In genomic region chr5:134273761-134274160, GRCm38 (mm10) we compare ENCODE assay signal across 24 mouse cellular contexts. TPM values are rescaled to one million over a fixed set of nuclear protein-coding genes. Genes with fewer than 3 reads are reported as not detected.
DNase-seq lines count a peak whose midpoint lies in the region; ATAC-seq and TF ChIP-seq lines count a peak whose summit lies in the region.
"Had no signal": no experiment of that assay in that cellular context is flagged by ENCODE, and none has a peak within 500 bp of the region (broad histone marks: within the 10 kb centered on the region; RNA-seq: fewer than 3 reads in every experiment).

No protein-coding gene starts in this region.

- no peak overlapping the region for H3K9ac ChIP-seq in intestine, postnatal 0 days (ENCODE audit: low read depth, low read length)
- H3K9ac ChIP-seq in intestine, embryonic 15.5 days, result no peak overlapping the region
- no peak overlapping the region for H3K9ac ChIP-seq in kidney, embryonic 14.5 days (ENCODE audit: low read depth, low read length)
- H3K9ac ChIP-seq: forebrain, embryonic 13.5 days; forebrain, postnatal 0 days; heart, embryonic 15.5 days; hindbrain, embryonic 13.5 days had no signal

- TF ChIP-seq POLR2A in thymus, adult 2 months (IDR thresholded peaks at IDR 0.05; ENCODE audit: control insufficient read depth, extremely low read depth, insufficient read depth, low read length, poor library complexity), result no peak

- no peaks in the 10 kb centered on the region for H3K27me3 ChIP-seq in intestine, postnatal 0 days (replicated peaks; ENCODE audit: control insufficient read depth, insufficient read depth, low read length)
- H3K27me3 ChIP-seq in intestine, embryonic 15.5 days (replicated peaks), result no peaks in the 10 kb centered on the region
- H3K27me3 ChIP-seq in kidney, embryonic 14.5 days (ENCODE audit: control insufficient read depth, insufficient read depth, low read length), result no peaks in the 10 kb centered on the region
- H3K27me3 ChIP-seq in thymus, adult 2 months (ENCODE audit: control insufficient read depth, insufficient read depth, low read length), result no peaks in the 10 kb centered on the region
- H3K27me3 ChIP-seq: CH12.LX; forebrain, embryonic 13.5 days; heart, embryonic 15.5 days; hindbrain, embryonic 13.5 days; Patski had no signal

- H3K4me3 ChIP-seq in intestine, postnatal 0 days (ENCODE audit: low read depth, low read length), result no peak overlapping the region
- H3K4me3 ChIP-seq in intestine, embryonic 15.5 days (replicated peaks), result no peak overlapping the region
- no peak overlapping the region for H3K4me3 ChIP-seq in kidney, embryonic 14.5 days (ENCODE audit: low read length)
- no peak overlapping the region for H3K4me3 ChIP-seq in thymus, adult 2 months (ENCODE audit: control insufficient read depth, insufficient read depth, low read length)
- H3K4me3 ChIP-seq: embryonic facial prominence, embryonic 10.5 days; forebrain, embryonic 13.5 days; heart, adult 2 months; heart, embryonic 15.5 days; hindbrain, embryonic 13.5 days had no signal

- WGBS in intestine, postnatal 0 days, result 84% methylated on average over 8 of the region's 8 CpGs
- 88% methylated on average over 8 of the region's 8 CpGs for WGBS in intestine, embryonic 15.5 days
- WGBS in kidney, embryonic 14.5 days, result 79% methylated on average over 8 of the region's 8 CpGs
- WGBS in thymus, adult 2 months, result 83% methylated on average over 8 of the region's 8 CpGs

- peak overlapping the region; percentile 35; the same call in 1 of the 2 replicates for H3K27ac ChIP-seq in intestine, postnatal 0 days (ENCODE audit: low read depth, low read length)
- no peak overlapping the region for H3K27ac ChIP-seq in intestine, embryonic 15.5 days
- no peak overlapping the region for H3K27ac ChIP-seq in kidney, embryonic 14.5 days (ENCODE audit: low read depth, low read length)
- peak overlapping the region; percentile 9; the same call in 1 of the 2 replicates for H3K27ac ChIP-seq in thymus, adult 2 months (ENCODE audit: control insufficient read depth, insufficient read depth, low read length)
- H3K27ac ChIP-seq: embryonic facial prominence, embryonic 10.5 days; forebrain, embryonic 13.5 days; heart, adult 2 months; heart, embryonic 15.5 days; hindbrain, embryonic 13.5 days had no signal

- no peak for TF ChIP-seq CTCF in intestine, postnatal 0 days (IDR thresholded peaks at IDR 0.05; ENCODE audit: low read depth)
- TF ChIP-seq CTCF in thymus, adult 2 months (IDR thresholded peaks at IDR 0.05; ENCODE audit: borderline replicate concordance, control insufficient read depth, extremely low read depth, insufficient read depth, low read length, poor library complexity), result no peak

- no peak overlapping the region for H3K4me2 ChIP-seq in intestine, postnatal 0 days (replicated peaks; ENCODE audit: low read depth)
- no peak overlapping the region for H3K4me2 ChIP-seq in intestine, embryonic 15.5 days (replicated peaks)
- H3K4me2 ChIP-seq in kidney, embryonic 14.5 days (replicated peaks; ENCODE audit: low read depth, low read length), result no peak overlapping the region
- H3K4me2 ChIP-seq: forebrain, embryonic 13.5 days; heart, embryonic 11.5 days; heart, embryonic 15.5 days; hindbrain, embryonic 13.5 days had no signal

- peak; percentile 31 to 55 for DNase-seq in kidney, adult 8-10 months
- no peak for DNase-seq in thymus, adult 2 months
- no peak for DNase-seq in thymus, adult 18-20 months
- DNase-seq in kidney, postnatal 36 days, result peak; percentile 42 to 49
- no peak for DNase-seq in lung, adult 18-20 months
- DNase-seq: adrenal gland, adult 2 months; adrenal gland, postnatal 25 days; cerebellum, adult 18-20 months; cerebellum, adult 9-11 months; cerebellum, postnatal 36 days; forebrain, postnatal 0 days; gastrocnemius, postnatal 14 days; heart, adult 2 months had no signal

- no peaks in the 10 kb centered on the region for H3K9me3 ChIP-seq in intestine, postnatal 0 days (ENCODE audit: control insufficient read depth)
- H3K9me3 ChIP-seq in intestine, embryonic 15.5 days, result no peaks in the 10 kb centered on the region
- H3K9me3 ChIP-seq in kidney, embryonic 14.5 days (ENCODE audit: control insufficient read depth, low read length), result no peaks in the 10 kb centered on the region
- H3K9me3 ChIP-seq: embryonic facial prominence, embryonic 10.5 days; forebrain, embryonic 13.5 days; heart, embryonic 15.5 days; hindbrain, embryonic 13.5 days had no signal

- peaks cover 88% of the 10 kb centered on the region for H3K36me3 ChIP-seq in intestine, postnatal 0 days (ENCODE audit: control insufficient read depth, insufficient read depth)
- peaks cover 51% of the 10 kb centered on the region for H3K36me3 ChIP-seq in intestine, embryonic 15.5 days
- peaks cover 96% of the 10 kb centered on the region for H3K36me3 ChIP-seq in kidney, embryonic 14.5 days (ENCODE audit: control insufficient read depth, insufficient read depth, low read length)
- H3K36me3 ChIP-seq in thymus, adult 2 months (ENCODE audit: control insufficient read depth, insufficient read depth, low read length), result peaks cover 30% of the 10 kb centered on the region

- ATAC-seq in intestine, postnatal 0 days, result no peak
- ATAC-seq in intestine, embryonic 15.5 days, result no peak
- ATAC-seq in kidney, embryonic 14.5 days (ENCODE audit: low FRiP score, low TSS enrichment), result no peak
- ATAC-seq: activated CD4-positive, CD25-positive, alpha-beta regulatory T cell, adult 4 months; forebrain, embryonic 13.5 days; forebrain, postnatal 0 days; Patski had no signal

- no peaks in the 10 kb centered on the region for H3K4me1 ChIP-seq in intestine, postnatal 0 days (replicated peaks; ENCODE audit: control insufficient read depth, insufficient read depth, low read length)
- no peaks in the 10 kb centered on the region for H3K4me1 ChIP-seq in intestine, embryonic 15.5 days (replicated peaks)
- H3K4me1 ChIP-seq in kidney, embryonic 14.5 days (ENCODE audit: control insufficient read depth, insufficient read depth, low read length), result no peaks in the 10 kb centered on the region
- peaks cover 73% of the 10 kb centered on the region for H3K4me1 ChIP-seq in thymus, adult 2 months (replicated peaks; ENCODE audit: control insufficient read depth, insufficient read depth, low read length)
- H3K4me1 ChIP-seq: embryonic facial prominence, embryonic 10.5 days; forebrain, embryonic 13.5 days; hindbrain, embryonic 13.5 days had no signal

RNA-seq across cellular contexts. Expression of gene Gtf2i, which starts 40.8 kb away (rescaled TPM):
- polyA plus RNA-seq in intestine, postnatal 0 days (2015; fragmentation: Nextera tagmentation; extraction: Ambion mirVana), result 53.4 and 62.6 TPM in 2 replicates
- 125 and 137 TPM in 2 replicates for polyA plus RNA-seq in intestine, embryonic 15.5 days (2015; fragmentation: Nextera tagmentation; extraction: Ambion mirVana)
- 131 and 196 TPM in 2 replicates for polyA plus RNA-seq in kidney, embryonic 14.5 days (2014; fragmentation: Nextera tagmentation; extraction: Ambion mirVana)
- 131 and 136 TPM in 2 replicates for polyA plus RNA-seq in thymus, adult 2 months (2012; rRNA removed)

RNA-seq across cellular contexts. Expression of gene Ncf1, which starts 44.3 kb away (rescaled TPM):
- polyA plus RNA-seq in intestine, postnatal 0 days (2015; fragmentation: Nextera tagmentation; extraction: Ambion mirVana), result 2.1 TPM in 2 replicates
- 4.2 and 6.0 TPM in 2 replicates for polyA plus RNA-seq in intestine, embryonic 15.5 days (2015; fragmentation: Nextera tagmentation; extraction: Ambion mirVana)
- polyA plus RNA-seq in kidney, embryonic 14.5 days (2014; fragmentation: Nextera tagmentation; extraction: Ambion mirVana), result 2.6 and 2.9 TPM in 2 replicates
- 28.6 and 35.9 TPM in 2 replicates for polyA plus RNA-seq in thymus, adult 2 months (2012; rRNA removed)

Comparison
In these comparisons a context has a peak if more than half of its experiments do, and no peak if none do; other contexts are left out.
1. H3K27ac ChIP-seq: peak in intestine, postnatal 0 days (single experiment) and thymus, adult 2 months (single experiment); none in intestine, embryonic 15.5 days (single experiment) and kidney, embryonic 14.5 days (single experiment).
2. DNase-seq: peak in kidney, adult 8-10 months (2 of 2) and kidney, postnatal 36 days (2 of 2); none in thymus, adult 2 months (single experiment), thymus, adult 18-20 months (0 of 2) and lung, adult 18-20 months (0 of 2).